Mouse (Mus musculus) ES-E14 (cell line): ENCODE measurements at regions not wholly inside any gene's neighbourhood (a gene's known extent, or its start where the extent isn't known, plus 50 kb on each side); places are given as distances from the start of the nearest gene placed in this dataset.

Experiments used
- DNase-seq: peaks from one replicate; pipeline ENCODE4 v3.0.0-alpha.2; 2013; ENCODE audit warnings: low read depth, low spot score
- H3K27ac ChIP-seq: 2 replicates; pipeline ENCODE4 v1.5.1; 2012; ENCODE audit warnings: low read depth, mild to moderate bottlenecking, low read length, moderate library complexity, mixed read lengths; ENCODE audit not compliant: poor library complexity, insufficient read depth, severe bottlenecking
- H3K36me3 ChIP-seq: 2 replicates; pipeline ENCODE4 v1.6.1; 2012; ENCODE audit warnings: mild to moderate bottlenecking, low read length, moderate library complexity, mixed read lengths; ENCODE audit not compliant: control insufficient read depth, poor library complexity, insufficient read depth, severe bottlenecking
- H3K4me1 ChIP-seq, 2 experiments: fragments of 150-350 bp in 1 of 2; sonication (generic) in 1 of 2; 2 replicates each; pipeline ENCODE4 v1.6.1; 2012; ENCODE audit warnings: low read length in 2 of 2, mild to moderate bottlenecking in 1 of 2, mixed read lengths in 1 of 2; ENCODE audit not compliant: control insufficient read depth in 2 of 2, insufficient read depth in 2 of 2, poor library complexity in 1 of 2
- H3K4me3 ChIP-seq, 2 experiments: fragments of 150-350 bp in 1 of 2; sonication (generic) in 1 of 2; 2 replicates each; pipeline ENCODE4 v1.5.1; 2012; ENCODE audit warnings: low read length in 2 of 2, low read depth in 1 of 2, mild to moderate bottlenecking in 1 of 2, mixed read lengths in 1 of 2; ENCODE audit not compliant: insufficient read depth in 1 of 2, poor library complexity in 1 of 2, severe bottlenecking in 1 of 2
- H3K9ac ChIP-seq: 2 replicates; pipeline ENCODE4 v1.6.1; 2012; ENCODE audit warnings: low read depth, mild to moderate bottlenecking, low read length, mixed read lengths; ENCODE audit not compliant: poor library complexity, insufficient read depth, severe bottlenecking
- H3K9me3 ChIP-seq: fragments of 150-350 bp; sonication (generic); 2 replicates; pipeline ENCODE4 v1.6.1; 2012; ENCODE audit warnings: low read depth, mild to moderate bottlenecking, low read length; ENCODE audit not compliant: control insufficient read depth, insufficient read depth
- CHD2 ChIP-seq: IDR thresholded peaks from 2 replicates; pipeline ENCODE4 v1.6.1; 2014; ENCODE audit warnings: mild to moderate bottlenecking, low read depth, low read length, inconsistent platforms
- HCFC1 ChIP-seq: IDR thresholded peaks from 2 replicates; pipeline ENCODE4 v1.6.1; 2012; ENCODE audit warnings: low read length, inconsistent platforms, borderline replicate concordance; ENCODE audit not compliant: insufficient read depth
- MAFK ChIP-seq: IDR thresholded peaks from 2 replicates; pipeline ENCODE4 v1.6.1; 2014; ENCODE audit warnings: mild to moderate bottlenecking, low read depth, low read length, inconsistent platforms; ENCODE audit not compliant: insufficient read depth
- ZC3H11A ChIP-seq: IDR thresholded peaks from 2 replicates; pipeline ENCODE4 v1.6.1; 2012; ENCODE audit warnings: low read depth, mild to moderate bottlenecking, inconsistent platforms, low read length, borderline replicate concordance
- ZNF384 ChIP-seq: IDR thresholded peaks from 2 replicates; pipeline ENCODE4 v1.6.1; 2012; ENCODE audit warnings: low read depth, low read length, inconsistent platforms
- in situ Hi-C, 2 experiments: fragments of 600-800 bp; cut with MboI; formaldehyde crosslinking; loops; one replicate each; pipeline ENCODE4 v1.15.1; 2025; ENCODE audit warnings: low sequenced_read_pairs in 2 of 2, inconsistent platforms in 1 of 2; ENCODE audit not compliant: unreplicated experiment in 2 of 2

- no peak overlapping the region for H3K4me3 ChIP-seq
- DNase-seq: no peak
- in situ Hi-C loops: no loop called here
- H3K9ac ChIP-seq: no peak overlapping the region
- TF ChIP-seq HCFC1 (no peak), MAFK (no peak), ZC3H11A (no peak), CHD2 (no peak), ZNF384 (no peak)
- no peaks in the 10 kb centered on the region for H3K4me1 ChIP-seq
- no peak overlapping the region for H3K27ac ChIP-seq
- no peaks in the 10 kb centered on the region for H3K9me3 ChIP-seq
- H3K36me3 ChIP-seq: no peaks in the 10 kb centered on the region
Observed at GRCm38 (mm10) chr4:95290321-95290720, 238.3 kb upstream of the Jun start.

- no peaks in the 10 kb centered on the region for H3K4me1 ChIP-seq
- TF ChIP-seq ZNF384: no peak
- peak; percentile 42; the same call in 1 of the 2 replicates for TF ChIP-seq ZC3H11A
- TF ChIP-seq HCFC1: no peak
- no peak for TF ChIP-seq CHD2
- H3K27ac ChIP-seq: no peak overlapping the region
- in situ Hi-C loops: no loop called here
- H3K36me3 ChIP-seq: no peaks in the 10 kb centered on the region
- no peaks in the 10 kb centered on the region for H3K9me3 ChIP-seq
- H3K9ac ChIP-seq: no peak overlapping the region
- H3K4me3 ChIP-seq: no peak overlapping the region
- DNase-seq: no peak
Observed at GRCm38 (mm10) chr4:95294110-95294509, 242.1 kb upstream of the Jun start.

GRCm38 (mm10) chr4:95301907-95302306 lies 249.9 kb upstream of the Jun start:
- H3K9me3 ChIP-seq: no peaks in the 10 kb centered on the region
- no peak overlapping the region for H3K4me3 ChIP-seq
- no peak overlapping the region for H3K9ac ChIP-seq
- H3K4me1 ChIP-seq: no peaks in the 10 kb centered on the region
- H3K27ac ChIP-seq: no peak overlapping the region
- no peak for TF ChIP-seq CHD2
- TF ChIP-seq ZNF384: no peak
- no peak for TF ChIP-seq MAFK
- TF ChIP-seq HCFC1: no peak
- TF ChIP-seq ZC3H11A: no peak
- no peak for DNase-seq
- no peaks in the 10 kb centered on the region for H3K36me3 ChIP-seq
- in situ Hi-C loops: no loop called here

- Histone ChIP-seq H3K9me3 (no peaks in the 10 kb centered on the region), H3K4me1 (no peaks in the 10 kb centered on the region), H3K4me3 (no peak overlapping the region), H3K36me3 (no peaks in the 10 kb centered on the region), H3K27ac (no peak overlapping the region), H3K9ac (no peak overlapping the region)
- in situ Hi-C loops: no loop called here
- DNase-seq: no peak
- no peak for TF ChIP-seq ZC3H11A
- TF ChIP-seq CHD2: no peak
- TF ChIP-seq ZNF384: no peak
- TF ChIP-seq MAFK: no peak
- TF ChIP-seq HCFC1: no peak
Observed at GRCm38 (mm10) chr4:95303337-95303736, 251.3 kb upstream of the Jun start.

- Histone ChIP-seq H3K4me3 (no peak overlapping the region), H3K4me1 (no peaks in the 10 kb centered on the region), H3K9ac (no peak overlapping the region), H3K9me3 (no peaks in the 10 kb centered on the region), H3K36me3 (no peaks in the 10 kb centered on the region), H3K27ac (no peak overlapping the region)
- no peak for DNase-seq
- TF ChIP-seq ZNF384 (no peak), HCFC1 (no peak), CHD2 (no peak), MAFK (no peak), ZC3H11A (no peak)
- in situ Hi-C loops: no loop called here
Observed at GRCm38 (mm10) chr4:95304006-95304405, 252.0 kb upstream of the Jun start.
